Mouse (Mus musculus) liver, postnatal 0 days (tissue): ENCODE data around the gene Pin4.

Source experiments
- CTCF ChIP-seq: sonication (generic); IDR thresholded peaks from 2 replicates; pipeline ENCODE4 v1.5.1; 2016; ENCODE audit warnings: antibody characterized with exemption, low read depth
- EP300 ChIP-seq: IDR thresholded peaks from 2 replicates; pipeline ENCODE4 v1.6.1; 2016; ENCODE audit warnings: antibody characterized with exemption, low read depth, mild to moderate bottlenecking

DNA sequence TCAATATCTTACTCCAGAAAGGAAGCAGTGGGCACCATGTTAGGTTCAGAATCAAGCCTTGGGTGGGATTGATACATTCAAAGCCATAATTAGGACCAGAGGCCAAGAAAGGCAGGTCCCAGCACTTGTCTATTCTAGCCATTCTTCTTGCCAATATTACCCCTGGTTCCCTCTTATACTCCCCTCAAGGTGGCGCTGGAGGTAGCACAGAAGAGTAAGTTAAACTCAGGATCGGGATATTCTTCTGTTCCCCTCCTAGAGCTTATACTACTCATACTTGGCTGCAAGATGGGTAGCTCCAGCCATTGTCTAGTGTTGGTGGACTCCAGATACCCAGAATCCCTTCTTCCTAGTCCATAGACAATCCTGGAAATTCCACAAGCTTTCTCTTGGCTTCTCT is 43.8 kb downstream of the Pin4 start:
- TF ChIP-seq EP300 (no peak), CTCF (peak; percentile 44)
